Mouse (Mus musculus) kidney, embryonic 15.5 days (tissue): ENCODE results near the gene Mgrn1. TPM values are rescaled to one million over a fixed set of nuclear protein-coding genes. Genes with fewer than 3 reads are reported as not detected.

Experiments used
- ATAC-seq: fragments of 200-750 bp; cut with Nextera tagmentation; replicated peaks from 2 replicates; pipeline ENCODE4 v1.8.0; 2017; ENCODE audit warnings: moderate TSS enrichment; ENCODE audit not compliant: low FRiP score
- H3K27ac ChIP-seq: fragments of 300-500 bp; sonication (generic); 2 replicates; pipeline ENCODE4 v1.5.1; 2015; ENCODE audit warnings: mild to moderate bottlenecking, inconsistent platforms
- H3K27me3 ChIP-seq: fragments of 300-500 bp; sonication (generic); 2 replicates; pipeline ENCODE4 v1.6.1; 2015; ENCODE audit warnings: inconsistent platforms
- H3K36me3 ChIP-seq: fragments of 300-500 bp; sonication (generic); 2 replicates; pipeline ENCODE4 v1.6.1; 2015; ENCODE audit warnings: inconsistent platforms
- H3K4me1 ChIP-seq: fragments of 300-500 bp; sonication (generic); 2 replicates; pipeline ENCODE4 v1.6.1; 2015; ENCODE audit warnings: inconsistent platforms
- H3K4me2 ChIP-seq: fragments of 300-500 bp; sonication (generic); 2 replicates; pipeline ENCODE4 v1.6.1; 2015; ENCODE audit warnings: moderate library complexity, mild to moderate bottlenecking, inconsistent platforms
- H3K4me3 ChIP-seq: fragments of 300-500 bp; sonication (generic); replicated peaks from 2 replicates; pipeline ENCODE4 v1.5.1; 2015; ENCODE audit warnings: mild to moderate bottlenecking, inconsistent platforms
- H3K9ac ChIP-seq: fragments of 300-500 bp; sonication (generic); 2 replicates; pipeline ENCODE4 v1.6.1; 2015; ENCODE audit warnings: mild to moderate bottlenecking, inconsistent platforms
- H3K9me3 ChIP-seq: fragments of 300-500 bp; sonication (generic); replicated peaks from 2 replicates; pipeline ENCODE4 v1.6.1; 2016; ENCODE audit warnings: inconsistent platforms
- WGBS: fragments of 180-500 bp; shearing (Covaris S2); methylation state at CpG from one replicate; pipeline ENCODE4 v1.1.7; 2015; ENCODE audit warnings: mixed read lengths; 5-methylcytosine and 5-hydroxymethylcytosine counted together
- polyA plus RNA-seq: library from polyadenylated mRNA; unstranded; fragments of >200 nt; fragmentation: Nextera tagmentation; extraction: Ambion mirVana; gene quantifications from 2 replicates; pipeline ENCODE4 v1.2.1, GENCODE M21; 2015

Mgrn1 gene
- polyA plus RNA-seq, 1 experiment from 2014 or later: 98.1 TPM

DNA sequence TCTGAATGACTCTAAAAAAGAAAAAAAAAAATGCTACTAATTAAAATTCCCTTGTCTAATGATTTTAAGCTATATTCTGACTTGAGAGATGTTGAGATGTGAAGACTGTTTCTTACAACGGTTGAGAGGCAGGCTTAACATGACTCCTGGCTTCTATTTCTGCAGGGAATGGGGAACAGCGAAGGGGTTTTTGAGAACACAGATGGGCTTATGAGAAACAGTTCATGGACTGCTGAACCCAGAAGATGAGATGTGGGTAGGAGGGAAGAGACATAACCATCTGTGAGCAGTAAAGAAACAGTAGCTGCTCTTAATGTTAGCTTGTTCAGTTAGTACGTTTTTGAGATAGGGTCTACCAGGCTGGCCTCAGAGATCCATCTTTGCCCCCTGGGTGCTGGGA lies 70.6 kb downstream of the Mgrn1 start:
- Histone ChIP-seq H3K27me3 (no peaks in the 10 kb centered on the region), H3K4me1 (no peaks in the 10 kb centered on the region), H3K27ac (no peak overlapping the region), H3K9me3 (no peaks in the 10 kb centered on the region), H3K4me3 (no peak overlapping the region), H3K9ac (no peak overlapping the region), H3K4me2 (no peak overlapping the region), H3K36me3 (peaks cover 80% of the 10 kb centered on the region)
- no peak for ATAC-seq
- whole genome bisulfite sequencing: 92% methylated on average over 3 of the region's 3 CpGs

DNA sequence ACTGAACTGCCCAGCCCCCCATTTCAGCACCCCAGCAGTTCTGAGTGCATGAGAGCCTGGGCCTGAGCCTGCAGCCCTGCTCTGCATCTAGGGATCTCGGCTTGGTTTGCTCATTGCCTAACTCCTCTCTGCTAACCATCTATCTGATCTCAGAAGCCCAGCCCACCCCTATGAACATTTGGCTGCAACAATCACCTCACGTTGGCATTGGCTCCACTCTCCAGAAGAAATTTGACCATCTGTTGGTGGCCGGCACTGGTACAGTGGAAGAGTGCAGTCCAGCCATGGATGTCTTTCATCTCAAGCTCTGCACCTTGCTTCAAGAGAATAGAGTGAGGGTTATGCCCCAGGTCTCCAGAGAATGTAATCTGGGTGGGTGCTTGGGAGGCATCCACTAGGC lies 71.4 kb downstream of the Mgrn1 start:
- ATAC-seq: no peak
- H3K36me3 ChIP-seq: peaks cover 72% of the 10 kb centered on the region
- WGBS: 83% methylated on average over 3 of the region's 3 CpGs

DNA sequence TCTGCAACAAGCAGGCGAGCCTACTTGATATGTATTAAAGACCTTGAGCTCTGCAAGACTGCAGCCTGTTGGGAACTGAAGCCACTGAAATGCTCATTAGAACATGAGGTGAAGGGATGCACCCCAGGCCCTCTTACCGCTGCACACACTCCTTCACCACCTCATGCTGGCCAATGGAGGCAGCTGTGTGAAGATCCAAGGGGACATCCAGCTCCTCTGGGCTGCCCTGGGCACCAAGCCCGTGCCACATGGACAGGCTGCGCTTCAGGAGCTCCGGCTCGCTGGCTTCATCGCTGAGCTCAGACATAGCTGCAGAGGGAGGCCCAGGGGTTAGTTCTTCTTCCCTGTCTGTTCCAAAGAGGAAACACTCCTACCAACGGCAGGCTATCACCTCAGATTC lies 74.2 kb downstream of the Mgrn1 start:
- Histone ChIP-seq H3K36me3 (peaks cover 44% of the 10 kb centered on the region), H3K4me3 (no peak overlapping the region), H3K4me1 (peaks cover 17% of the 10 kb centered on the region), H3K27ac (no peak overlapping the region), H3K9me3 (no peaks in the 10 kb centered on the region), H3K27me3 (no peaks in the 10 kb centered on the region), H3K9ac (no peak overlapping the region), H3K4me2 (no peak overlapping the region)
- ATAC-seq: no peak
- WGBS: 83% methylated on average over 8 of the region's 8 CpGs

More for the DNA sequence above, 71.4 kb downstream of the Mgrn1 start:
- no peak overlapping the region for H3K9ac ChIP-seq
- H3K9me3 ChIP-seq: no peaks in the 10 kb centered on the region
- H3K27ac ChIP-seq: no peak overlapping the region
- no peak overlapping the region for H3K4me2 ChIP-seq
- H3K27me3 ChIP-seq: no peaks in the 10 kb centered on the region
- peaks cover 4% of the 10 kb centered on the region for H3K4me1 ChIP-seq
- no peak overlapping the region for H3K4me3 ChIP-seq

DNA sequence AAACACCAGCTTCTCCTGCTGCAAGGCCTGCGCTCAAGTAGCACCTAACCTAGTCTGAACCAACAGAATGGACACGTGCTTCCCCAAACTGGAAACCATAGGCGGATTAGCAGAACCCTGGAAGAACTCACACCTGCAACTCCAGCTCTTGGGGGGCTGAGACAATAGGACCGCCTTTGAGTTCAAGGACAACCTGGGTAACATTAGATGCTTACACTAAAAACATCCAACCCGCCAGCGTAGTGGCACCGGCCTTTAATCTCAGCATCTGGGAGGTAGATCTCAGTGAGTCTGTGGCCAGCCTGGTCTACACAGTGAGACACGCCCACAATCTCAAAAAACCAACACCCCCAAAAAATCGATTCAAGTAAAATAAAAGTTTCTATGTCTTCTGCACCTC lies 77.3 kb downstream of the Mgrn1 start:
- Histone ChIP-seq H3K4me1 (peaks cover 19% of the 10 kb centered on the region), H3K4me2 (peak overlapping the region; percentile 72), H3K36me3 (peaks cover 14% of the 10 kb centered on the region), H3K4me3 (peak overlapping the region; percentile 83), H3K9me3 (no peaks in the 10 kb centered on the region), H3K27ac (peak overlapping the region; percentile 78; the same call in 1 of the 2 replicates), H3K9ac (peak overlapping the region; percentile 77), H3K27me3 (no peaks in the 10 kb centered on the region)
- WGBS: 33% methylated on average over 9 of the region's 9 CpGs
- no peak for ATAC-seq

DNA sequence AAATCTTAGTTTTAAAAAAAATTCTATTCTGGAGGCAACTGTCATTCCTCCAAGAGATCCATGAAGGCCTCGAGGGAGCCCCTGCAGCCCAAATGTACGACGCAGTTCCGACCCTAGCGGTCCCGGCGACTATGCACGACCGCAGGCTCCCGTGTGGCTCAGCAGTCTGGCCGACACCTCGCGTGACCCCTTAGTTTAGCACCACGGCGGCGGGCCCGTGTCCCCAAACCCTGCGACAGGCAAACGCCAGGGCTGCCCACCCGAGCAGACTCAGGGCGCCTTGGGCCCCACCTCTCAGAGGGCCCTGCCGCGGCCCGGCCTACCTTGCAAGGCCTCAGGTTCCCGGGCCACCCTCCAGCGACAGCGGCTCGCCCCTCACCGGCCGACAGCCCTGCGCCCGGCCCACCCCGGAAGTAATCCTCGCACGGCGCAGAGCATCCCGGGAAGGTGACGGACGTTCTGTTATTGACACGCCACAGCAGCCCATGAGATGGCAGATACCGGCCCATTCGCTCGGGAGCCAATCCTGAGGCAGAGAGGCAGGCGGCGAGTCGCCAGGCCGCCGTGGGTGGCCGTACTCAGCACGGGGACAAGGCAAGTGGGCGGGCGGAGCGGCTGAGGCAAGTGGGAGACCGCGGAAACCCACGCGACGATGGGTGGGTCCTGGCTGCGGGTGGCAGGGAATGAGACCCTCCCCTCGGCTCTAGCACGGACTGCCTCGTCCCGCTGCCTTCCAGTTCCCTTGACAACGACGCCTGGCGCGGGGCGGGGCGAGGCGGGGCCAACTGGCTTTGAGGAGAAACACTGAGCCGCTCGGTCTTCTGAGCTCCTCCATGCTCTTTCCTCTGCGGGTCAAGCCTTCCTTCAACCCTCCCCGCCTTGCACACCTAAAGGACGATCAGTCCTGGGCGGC lies 78.0 kb downstream of the Mgrn1 start, which contains the start of gene Anks3:
TSS of gene Anks3 (minus strand) at position 409 of the 913 bp plus-strand sequence.
- peaks cover 19% of the 10 kb centered on the region for H3K4me1 ChIP-seq
- H3K4me3 ChIP-seq: peak within 1 kb of the TSS; percentile 83
- H3K27ac ChIP-seq: peak within 1 kb of the TSS; percentile 78
- peaks cover 14% of the 10 kb centered on the region for H3K36me3 ChIP-seq
- H3K4me2 ChIP-seq: peak within 1 kb of the TSS; percentile 72
- no peaks in the 10 kb centered on the region for H3K27me3 ChIP-seq
- WGBS: under 1% methylated on average over 71 of the region's 76 CpGs
- H3K9ac ChIP-seq: peak within 1 kb of the TSS; percentile 77
- ATAC-seq: peak; percentile 99
- no peaks in the 10 kb centered on the region for H3K9me3 ChIP-seq

DNA sequence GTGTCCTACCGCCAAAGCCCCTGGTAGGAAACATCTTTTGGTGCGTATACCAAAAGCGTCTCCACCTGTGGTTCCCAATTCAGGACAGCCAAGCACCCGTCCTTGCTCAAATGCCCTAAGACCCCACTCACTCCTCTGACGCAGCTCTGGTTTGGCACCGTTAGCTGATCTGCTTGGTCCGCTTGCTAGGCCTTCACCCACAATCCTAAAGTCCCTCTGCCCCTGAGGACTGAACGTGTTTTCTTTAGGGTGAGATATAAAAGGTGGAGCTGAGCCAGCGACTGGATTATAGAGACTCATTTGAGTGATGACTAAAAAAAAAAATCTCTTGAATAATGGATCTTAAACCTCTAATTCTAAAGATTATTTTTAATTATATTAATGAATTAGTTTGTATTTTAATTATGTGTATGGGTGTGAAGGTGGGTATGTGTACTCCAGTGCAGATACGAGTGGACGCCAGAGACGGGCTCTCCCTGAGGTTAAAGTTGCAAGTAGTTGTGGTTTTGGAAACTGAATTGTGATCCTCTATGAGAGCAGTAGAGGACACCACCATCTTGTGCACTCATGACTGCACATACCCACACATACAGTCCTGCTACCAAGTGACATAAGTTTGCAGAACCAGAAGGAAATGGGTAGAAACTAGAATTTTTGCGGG lies 78.8 kb downstream of the Mgrn1 start:
- Histone ChIP-seq H3K4me1 (peaks cover 19% of the 10 kb centered on the region), H3K27ac (peak overlapping the region; percentile 78), H3K27me3 (no peaks in the 10 kb centered on the region), H3K9me3 (no peaks in the 10 kb centered on the region), H3K9ac (peak overlapping the region; percentile 77), H3K4me2 (peak overlapping the region; percentile 72), H3K4me3 (peak overlapping the region; percentile 83), H3K36me3 (peaks cover 6% of the 10 kb centered on the region)
- ATAC-seq: peak; percentile 6; the same call in 1 of the 2 replicates
- WGBS: 19% methylated on average over 13 of the region's 13 CpGs

DNA sequence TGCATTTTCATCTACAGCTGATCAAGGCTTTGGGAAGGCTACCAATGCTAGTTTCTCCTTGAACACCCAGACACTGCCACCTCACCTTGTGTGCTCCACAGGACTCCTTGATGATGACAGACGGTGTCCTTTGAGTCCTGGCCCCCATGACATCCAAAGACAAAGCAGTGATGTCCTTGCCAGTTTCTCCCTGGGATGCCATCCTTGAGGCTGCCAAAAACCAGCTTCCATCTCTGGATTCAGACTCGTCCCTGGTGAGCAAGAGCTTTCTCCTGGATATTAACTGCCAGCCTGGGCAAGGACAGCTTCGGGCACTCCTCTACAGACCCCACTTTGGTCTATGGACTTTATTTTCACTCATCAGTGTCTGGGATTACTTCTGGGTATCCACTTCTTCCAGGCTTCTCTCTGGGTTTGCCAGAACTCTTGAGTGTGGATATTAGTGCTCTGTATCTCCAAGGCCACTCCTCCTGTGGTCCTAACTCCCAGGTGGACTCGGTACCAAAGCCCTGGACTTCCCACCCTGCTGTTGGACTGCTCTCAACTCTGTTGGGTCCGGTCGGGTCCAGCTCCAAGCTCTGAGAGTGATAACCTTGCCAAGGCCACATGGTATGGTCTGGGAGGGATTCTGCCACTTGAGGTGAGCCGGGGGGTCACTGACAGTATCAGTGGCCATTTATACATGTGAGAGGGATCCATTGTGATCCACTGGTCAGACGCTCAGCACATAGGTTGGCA lies 79.5 kb downstream of the Mgrn1 start:
- H3K9me3 ChIP-seq: no peaks in the 10 kb centered on the region

DNA sequence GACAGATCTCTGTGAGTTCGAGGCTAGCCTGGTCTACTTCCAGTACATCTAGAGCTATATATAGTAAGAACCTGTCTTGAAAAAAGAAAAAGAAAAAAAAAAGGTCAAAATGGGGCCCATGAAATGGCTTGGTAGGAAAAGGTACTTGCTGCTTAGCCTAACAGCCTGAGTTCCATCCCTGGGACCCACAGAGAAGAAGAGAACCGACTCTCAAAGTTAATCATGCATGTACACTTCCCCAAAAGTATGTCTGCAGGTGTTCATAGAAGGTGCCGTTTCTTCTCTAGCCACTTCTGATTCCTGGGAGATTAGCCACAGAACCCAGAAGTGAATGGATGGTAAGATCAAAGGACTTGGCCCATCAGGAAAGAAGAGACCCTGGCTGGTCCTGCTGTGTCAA lies 82.4 kb downstream of the Mgrn1 start:
- 78% methylated on average over 3 of the region's 3 CpGs for WGBS

More for the DNA sequence above, 79.5 kb downstream of the Mgrn1 start:
- Histone ChIP-seq H3K9ac (0 out of 2 replicates have a peak overlapping the region, but pooled peaks have one; percentile 77), H3K4me3 (peak overlapping the region; percentile 83; the same call in 1 of the 2 replicates), H3K4me2 (peak overlapping the region; percentile 72), H3K27me3 (no peaks in the 10 kb centered on the region), H3K36me3 (no peaks in the 10 kb centered on the region), H3K27ac (no peak overlapping the region), H3K4me1 (peaks cover 19% of the 10 kb centered on the region)
- WGBS: 87% methylated on average over 8 of the region's 8 CpGs
- no peak for ATAC-seq

DNA sequence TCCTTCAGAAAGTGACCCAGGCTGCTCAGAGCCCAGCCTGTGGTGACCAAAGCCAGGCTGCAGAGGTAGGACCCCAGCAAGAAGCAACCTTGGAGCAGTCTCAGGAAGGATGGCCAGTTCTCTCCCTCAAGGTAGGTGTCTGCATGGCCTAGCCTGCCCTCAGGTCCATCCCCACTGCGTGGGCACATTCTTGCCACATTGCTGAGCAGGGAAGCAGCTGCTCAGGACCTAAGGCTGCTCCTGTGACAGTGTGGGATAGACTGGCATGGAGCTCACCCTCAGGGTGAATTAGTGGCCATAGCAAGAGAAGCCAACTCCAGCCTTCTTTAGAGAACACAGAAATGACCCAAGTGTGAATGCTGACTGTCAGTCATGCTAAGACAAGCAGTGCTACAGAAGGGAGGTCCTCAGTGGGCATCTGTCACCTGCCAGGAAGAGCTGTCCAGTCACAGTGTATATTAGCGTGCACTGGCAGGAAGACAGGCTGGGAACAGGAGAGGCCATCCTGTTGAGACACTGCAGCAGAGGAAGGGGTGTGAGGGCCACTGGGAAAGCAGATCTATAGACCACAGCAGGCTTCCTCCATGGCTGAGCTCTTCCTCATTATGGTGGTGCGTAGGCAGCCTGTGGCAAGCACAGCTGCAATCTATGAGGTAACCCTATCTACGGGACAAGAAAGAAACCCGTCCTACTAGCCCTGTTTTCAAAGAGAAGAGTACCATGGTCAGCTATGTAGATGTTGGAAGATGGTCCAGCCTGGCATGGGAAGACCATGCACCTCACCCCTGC lies 83.2 kb downstream of the Mgrn1 start:
- Histone ChIP-seq H3K4me2 (no peak overlapping the region), H3K27ac (no peak overlapping the region), H3K9me3 (no peaks in the 10 kb centered on the region), H3K4me1 (peaks cover 5% of the 10 kb centered on the region), H3K27me3 (no peaks in the 10 kb centered on the region), H3K4me3 (no peak overlapping the region), H3K36me3 (no peaks in the 10 kb centered on the region), H3K9ac (no peak overlapping the region)
- no peak for ATAC-seq
- WGBS: 80% methylated on average over 5 of the region's 5 CpGs

More for the DNA sequence above, 82.4 kb downstream of the Mgrn1 start:
- Histone ChIP-seq H3K27ac (no peak overlapping the region), H3K27me3 (no peaks in the 10 kb centered on the region), H3K36me3 (no peaks in the 10 kb centered on the region), H3K4me1 (peaks cover 6% of the 10 kb centered on the region), H3K9ac (no peak overlapping the region), H3K9me3 (no peaks in the 10 kb centered on the region), H3K4me3 (no peak overlapping the region), H3K4me2 (no peak overlapping the region)
- no peak for ATAC-seq

DNA sequence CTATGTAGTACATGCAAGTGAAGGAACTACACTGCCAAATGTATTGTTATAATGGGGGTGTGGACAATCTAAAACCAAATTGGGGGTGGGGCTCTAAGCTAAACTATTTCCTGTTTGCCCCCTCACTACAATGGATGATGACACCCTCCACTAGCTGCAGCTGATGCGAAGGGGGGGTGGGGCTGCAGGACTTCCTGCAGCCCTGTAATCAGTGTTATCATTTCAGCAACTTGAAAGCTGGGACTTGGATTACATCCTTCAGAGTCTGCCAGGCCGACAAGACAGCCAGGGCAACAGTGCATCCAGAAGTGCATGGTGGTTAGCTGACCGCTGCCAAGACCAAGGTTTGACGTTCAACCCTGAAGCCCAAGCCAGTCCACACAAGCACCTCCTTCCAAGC lies 85.6 kb downstream of the Mgrn1 start:
- Histone ChIP-seq H3K27me3 (no peaks in the 10 kb centered on the region), H3K9me3 (no peaks in the 10 kb centered on the region), H3K4me2 (no peak overlapping the region), H3K4me1 (no peaks in the 10 kb centered on the region), H3K9ac (no peak overlapping the region), H3K27ac (no peak overlapping the region), H3K36me3 (no peaks in the 10 kb centered on the region), H3K4me3 (no peak overlapping the region)
- no peak for ATAC-seq
- WGBS: 75% methylated on average over 4 of the region's 4 CpGs

DNA sequence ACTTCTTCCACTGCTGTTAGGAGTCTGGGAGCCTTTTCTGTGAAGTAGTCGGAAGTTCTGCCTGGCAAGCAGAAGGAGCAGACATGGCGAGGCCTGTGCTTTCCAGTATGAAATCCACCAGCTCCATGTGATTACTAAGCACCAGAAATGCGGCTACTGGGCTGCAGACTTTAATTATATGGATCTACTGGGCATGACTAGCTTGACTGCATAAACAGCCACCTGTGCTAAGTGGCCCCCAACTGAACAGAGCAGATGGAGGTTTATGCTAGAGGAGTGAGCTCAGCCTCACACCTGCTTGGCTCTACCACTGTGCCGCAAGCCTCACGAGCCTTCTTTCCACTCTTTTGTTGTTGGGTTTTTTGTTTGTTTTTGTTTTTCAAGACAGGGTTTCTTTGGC lies 88.5 kb downstream of the Mgrn1 start:
- Histone ChIP-seq H3K4me2 (no peak overlapping the region), H3K4me1 (no peaks in the 10 kb centered on the region), H3K36me3 (no peaks in the 10 kb centered on the region), H3K27ac (no peak overlapping the region), H3K4me3 (no peak overlapping the region), H3K27me3 (no peaks in the 10 kb centered on the region), H3K9me3 (no peaks in the 10 kb centered on the region), H3K9ac (no peak overlapping the region)
- 91% methylated on average over 5 of the region's 5 CpGs for WGBS
- no peak for ATAC-seq
